ENCODE assay signal across 16 mouse cellular contexts in genomic region chr10:8935601-8936000, GRCm38 (mm10). TPM values are rescaled to one million over a fixed set of nuclear protein-coding genes. Genes with fewer than 3 reads are reported as not detected.
DNase-seq lines count a peak whose midpoint lies in the region; ATAC-seq lines count a peak whose summit lies in the region.
"Had no signal": no experiment of that assay in that cellular context is flagged by ENCODE, and none has a peak within 500 bp of the region (broad histone marks: within the 10 kb centered on the region; RNA-seq: fewer than 3 reads in every experiment).

No protein-coding gene starts in this region.

- no peak overlapping the region for H3K9ac ChIP-seq in heart, embryonic 12.5 days
- no peak overlapping the region for H3K9ac ChIP-seq in neural tube, embryonic 14.5 days (replicated peaks; ENCODE audit: low read depth, low read length)
- no peak overlapping the region for H3K9ac ChIP-seq in neural tube, embryonic 15.5 days (replicated peaks)
- no peak overlapping the region for H3K9ac ChIP-seq in liver, embryonic 12.5 days
- H3K9ac ChIP-seq: heart, embryonic 15.5 days; liver, embryonic 14.5 days had no signal

- H3K9me3 ChIP-seq in heart, embryonic 12.5 days (replicated peaks), result no peaks in the 10 kb centered on the region
- H3K9me3 ChIP-seq in neural tube, embryonic 14.5 days (ENCODE audit: control insufficient read depth, low read length), result no peaks in the 10 kb centered on the region
- no peaks in the 10 kb centered on the region for H3K9me3 ChIP-seq in neural tube, embryonic 15.5 days (replicated peaks)
- H3K9me3 ChIP-seq in liver, embryonic 12.5 days (replicated peaks), result no peaks in the 10 kb centered on the region
- H3K9me3 ChIP-seq: heart, embryonic 15.5 days; midbrain, embryonic 10.5 days had no signal

- H3K36me3 ChIP-seq in heart, embryonic 12.5 days, result no peaks in the 10 kb centered on the region
- no peaks in the 10 kb centered on the region for H3K36me3 ChIP-seq in neural tube, embryonic 14.5 days (ENCODE audit: control insufficient read depth, insufficient read depth, low read length)
- no peaks in the 10 kb centered on the region for H3K36me3 ChIP-seq in neural tube, embryonic 15.5 days
- H3K36me3 ChIP-seq in liver, embryonic 12.5 days, result no peaks in the 10 kb centered on the region
- H3K36me3 ChIP-seq: heart, embryonic 15.5 days; midbrain, embryonic 10.5 days had no signal

- H3K4me2 ChIP-seq in heart, embryonic 12.5 days, result no peak overlapping the region
- H3K4me2 ChIP-seq in neural tube, embryonic 14.5 days (ENCODE audit: low read depth, low read length), result no peak overlapping the region
- H3K4me2 ChIP-seq in neural tube, embryonic 15.5 days, result no peak overlapping the region
- no peak overlapping the region for H3K4me2 ChIP-seq in liver, embryonic 12.5 days
- H3K4me2 ChIP-seq: heart, embryonic 15.5 days had no signal

- whole genome bisulfite sequencing in heart, embryonic 12.5 days, result 33% methylated on average over 4 of the region's 4 CpGs
- WGBS in neural tube, embryonic 14.5 days, result 72% methylated on average over 4 of the region's 4 CpGs
- WGBS in neural tube, embryonic 15.5 days, result 78% methylated on average over 4 of the region's 4 CpGs
- WGBS in liver, embryonic 12.5 days (ENCODE audit: insufficient replicate concordance), result 65% methylated on average over 4 of the region's 4 CpGs

- H3K27ac ChIP-seq in heart, embryonic 12.5 days (ENCODE audit: poor library complexity, severe bottlenecking), result no peak overlapping the region
- H3K27ac ChIP-seq in neural tube, embryonic 14.5 days (ENCODE audit: low read depth, low read length), result no peak overlapping the region
- H3K27ac ChIP-seq in neural tube, embryonic 15.5 days (replicated peaks), result no peak overlapping the region
- no peak overlapping the region for H3K27ac ChIP-seq in liver, embryonic 12.5 days
- H3K27ac ChIP-seq: heart, embryonic 15.5 days; liver, embryonic 14.5 days; midbrain, embryonic 10.5 days had no signal

- no peaks in the 10 kb centered on the region for H3K27me3 ChIP-seq in heart, embryonic 12.5 days (replicated peaks)
- no peaks in the 10 kb centered on the region for H3K27me3 ChIP-seq in neural tube, embryonic 14.5 days (ENCODE audit: control insufficient read depth, insufficient read depth, low read length)
- no peaks in the 10 kb centered on the region for H3K27me3 ChIP-seq in neural tube, embryonic 15.5 days (replicated peaks)
- H3K27me3 ChIP-seq in liver, embryonic 12.5 days (replicated peaks), result no peaks in the 10 kb centered on the region
- H3K27me3 ChIP-seq: heart, embryonic 15.5 days had no signal

- DNase-seq in heart, adult 11 months, result peak; percentile 97
- peak; percentile 48 for DNase-seq in kidney, adult 9 months
- DNase-seq in ovary, postnatal 10 days (ENCODE audit: low spot score), result no peak
- no peak for DNase-seq in ovary, postnatal 36 days (ENCODE audit: low spot score)
- DNase-seq: adrenal gland, adult 8-10 months; B cell, adult 2 months; right cerebral cortex, postnatal 14 days; thymus, postnatal 25 days had no signal

- no peak for ATAC-seq in heart, embryonic 12.5 days (ENCODE audit: insufficient number of reproducible peaks, low FRiP score)
- peak; percentile 44; the same call in 1 of the 2 replicates for ATAC-seq in neural tube, embryonic 14.5 days (ENCODE audit: low read depth)
- no peak for ATAC-seq in neural tube, embryonic 15.5 days (ENCODE audit: low FRiP score)
- ATAC-seq in liver, embryonic 12.5 days, result no peak
- ATAC-seq: forebrain, embryonic 16.5 days had no signal

- no peaks in the 10 kb centered on the region for H3K4me1 ChIP-seq in heart, embryonic 12.5 days (replicated peaks)
- no peaks in the 10 kb centered on the region for H3K4me1 ChIP-seq in neural tube, embryonic 14.5 days (ENCODE audit: control insufficient read depth, insufficient read depth, low read length)
- H3K4me1 ChIP-seq in neural tube, embryonic 15.5 days, result no peaks in the 10 kb centered on the region
- H3K4me1 ChIP-seq in liver, embryonic 12.5 days, result no peaks in the 10 kb centered on the region
- H3K4me1 ChIP-seq: heart, embryonic 15.5 days had no signal

- H3K4me3 ChIP-seq in heart, embryonic 12.5 days, result no peak overlapping the region
- no peak overlapping the region for H3K4me3 ChIP-seq in neural tube, embryonic 14.5 days (ENCODE audit: low read depth, low read length)
- no peak overlapping the region for H3K4me3 ChIP-seq in neural tube, embryonic 15.5 days (replicated peaks)
- H3K4me3 ChIP-seq in liver, embryonic 12.5 days, result no peak overlapping the region
- H3K4me3 ChIP-seq: heart, embryonic 15.5 days; midbrain, embryonic 10.5 days had no signal

RNA-seq across cellular contexts. Expression of gene Sash1, which starts 49.7 kb away (rescaled TPM):
- polyA plus RNA-seq in heart, embryonic 12.5 days (2016; fragmentation: Nextera tagmentation; extraction: Ambion mirVana), result 2.2 and 2.9 TPM in 2 replicates
- 2.2 and 5.1 TPM in 2 replicates for polyA plus RNA-seq in neural tube, embryonic 14.5 days (2014; fragmentation: Nextera tagmentation; extraction: Ambion mirVana)
- 2.5 and 3.7 TPM in 2 replicates for polyA plus RNA-seq in neural tube, embryonic 15.5 days (2015; fragmentation: Nextera tagmentation; extraction: Ambion mirVana)
- 1.1 and 1.2 TPM in 2 replicates for polyA plus RNA-seq in liver, embryonic 12.5 days (2016; fragmentation: Nextera tagmentation; extraction: Ambion mirVana)

Comparison
In these comparisons a context has a peak if more than half of its experiments do, and no peak if none do; other contexts are left out.
1. DNase-seq: peak in heart, adult 11 months (single experiment) and kidney, adult 9 months (single experiment); none in ovary, postnatal 10 days (single experiment) and ovary, postnatal 36 days (single experiment).